Mouse (Mus musculus): ENCODE results near the gene Rom1. TPM values are rescaled to one million over a fixed set of nuclear protein-coding genes. Genes with fewer than 3 reads are reported as not detected.

Rom1 gene
- 2.1 and 2.3 TPM in 2 replicates for polyA plus RNA-seq (2012; rRNA removed)

DNA sequence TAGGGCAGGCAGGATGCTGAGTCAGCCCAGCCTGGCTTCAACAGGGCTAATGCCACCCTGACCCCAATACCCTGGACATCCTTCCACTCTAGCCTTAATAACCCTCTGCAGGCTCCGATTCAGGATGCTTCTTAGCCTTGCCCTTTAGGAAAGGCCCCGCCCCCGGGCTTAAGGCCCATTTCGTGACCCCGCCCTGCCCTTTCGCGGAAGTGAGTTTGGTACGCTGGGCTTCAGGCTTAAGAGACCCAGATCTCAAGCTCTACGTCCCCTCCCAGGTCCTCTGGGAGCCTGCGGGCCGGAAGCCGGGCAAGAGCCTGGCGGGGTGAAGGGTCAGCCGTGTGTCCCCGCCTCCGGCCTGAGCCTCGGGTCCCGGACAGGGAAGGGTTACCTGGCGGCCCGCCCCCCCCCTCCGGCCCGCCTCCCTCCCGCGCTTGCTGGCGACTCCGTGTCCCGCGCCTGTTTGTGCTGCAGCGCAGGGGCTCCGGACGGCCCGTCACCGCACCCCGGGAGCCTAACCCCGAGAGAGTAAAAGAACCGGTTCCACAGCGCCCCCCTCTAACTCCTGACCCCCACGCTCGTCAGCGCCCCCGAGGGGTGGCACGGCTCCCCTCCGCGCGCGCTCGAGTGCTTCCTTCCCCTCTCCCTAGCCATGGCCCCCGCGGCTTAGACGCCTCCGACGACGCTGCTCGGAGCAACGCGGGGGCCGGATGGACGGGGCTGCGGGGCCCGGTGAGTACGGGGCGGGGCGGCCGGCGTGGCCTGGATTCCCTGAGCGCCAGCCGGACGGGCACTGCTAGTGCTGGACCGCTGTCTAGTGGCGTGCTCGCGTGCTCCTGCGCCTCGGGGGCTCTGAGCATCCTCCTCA, at the start of gene Rom1, which contains the start of gene Eml3:
Gene Rom1 (minus strand): TSS at position 133 of the 865 bp plus-strand sequence.
Gene Eml3 (plus strand): TSS at position 329 of the 865 bp plus-strand sequence.

DNA sequence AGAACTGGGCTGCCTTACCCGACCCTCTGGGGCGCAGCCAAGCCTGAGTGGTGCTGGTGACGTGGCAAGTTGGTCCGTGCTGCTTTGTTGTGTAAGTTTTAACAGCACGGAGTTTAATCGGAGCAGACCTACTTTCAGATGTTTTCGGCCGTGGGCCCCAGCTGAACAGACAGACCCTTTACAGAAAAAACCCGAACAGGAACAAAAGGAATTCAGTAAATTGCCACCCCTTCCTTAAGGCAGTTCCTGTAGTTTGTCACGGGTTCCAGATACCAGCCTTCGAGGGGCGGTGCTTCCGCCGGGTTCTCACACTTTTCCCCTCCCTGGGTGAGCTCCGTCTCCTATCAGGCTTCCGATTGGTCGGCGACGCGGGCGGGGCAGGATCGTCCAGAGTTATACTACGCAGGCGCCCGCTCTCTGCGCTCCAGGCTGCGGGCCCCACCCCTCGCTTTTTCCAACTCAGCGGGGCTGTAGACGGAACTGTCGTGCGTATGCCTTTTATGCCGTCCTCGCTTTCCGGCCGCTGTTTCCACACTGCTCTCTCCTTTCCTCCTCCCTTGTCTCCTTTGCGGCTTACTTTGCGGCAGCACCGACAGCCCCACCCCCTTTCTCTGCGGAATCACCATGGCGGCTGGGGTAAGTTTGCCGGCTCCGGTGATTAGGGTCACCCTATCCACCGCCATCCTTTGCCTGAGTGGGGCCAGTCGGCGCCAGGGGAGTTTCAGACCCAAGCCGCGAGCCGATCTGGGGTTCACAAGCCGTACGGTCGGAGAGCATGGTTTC, 37.6 kb upstream of the Rom1 start, which contains the start of gene Eef1g:
Gene Eef1g (plus strand): TSS at position 452 of the 783 bp plus-strand sequence.

DNA sequence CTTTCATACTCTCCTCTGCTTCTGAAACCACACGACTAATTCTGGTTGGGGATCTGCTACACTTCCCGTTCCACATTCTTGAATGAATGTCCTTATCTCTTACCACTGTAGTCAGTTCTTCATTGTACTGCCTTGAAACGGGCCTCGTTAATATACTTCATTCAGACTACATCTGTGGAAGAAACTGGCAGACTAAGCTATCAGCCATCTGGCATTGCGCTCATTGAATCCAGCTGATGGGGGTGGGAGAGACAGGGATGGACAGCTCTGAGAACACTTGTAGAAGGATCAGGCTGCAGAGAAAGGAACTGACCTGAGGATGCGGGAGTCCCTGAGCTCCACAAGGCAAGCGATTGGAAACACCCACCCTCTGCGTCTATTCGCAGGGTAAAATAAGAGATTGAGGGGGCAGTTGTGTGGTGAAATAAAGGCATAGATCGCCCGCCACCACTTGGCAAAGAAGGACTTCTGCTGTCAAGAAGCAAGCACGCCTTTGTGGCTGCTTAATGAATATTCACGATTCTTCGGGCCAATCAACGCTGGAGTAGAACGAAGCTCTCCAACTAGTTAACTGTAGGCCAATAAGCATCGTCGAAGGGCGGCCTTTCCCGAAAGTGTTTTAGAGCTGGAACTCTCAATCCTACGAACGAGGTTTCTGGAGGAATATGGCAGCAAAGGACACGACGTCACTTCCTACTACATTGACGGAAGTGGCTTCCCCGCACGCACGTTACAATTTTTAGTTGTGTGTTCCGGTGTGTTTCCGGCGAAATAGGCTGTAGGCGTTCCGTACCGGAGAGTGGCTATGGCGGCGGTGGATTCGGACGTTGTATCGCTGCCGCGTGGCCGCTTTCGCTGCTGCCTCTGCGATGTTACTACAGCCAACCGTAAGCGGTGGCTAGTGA, 24.2 kb upstream of the Rom1 start, which contains the start of gene Tut1:
Gene Tut1 (plus strand): TSS at position 713 of the 905 bp plus-strand sequence.

DNA sequence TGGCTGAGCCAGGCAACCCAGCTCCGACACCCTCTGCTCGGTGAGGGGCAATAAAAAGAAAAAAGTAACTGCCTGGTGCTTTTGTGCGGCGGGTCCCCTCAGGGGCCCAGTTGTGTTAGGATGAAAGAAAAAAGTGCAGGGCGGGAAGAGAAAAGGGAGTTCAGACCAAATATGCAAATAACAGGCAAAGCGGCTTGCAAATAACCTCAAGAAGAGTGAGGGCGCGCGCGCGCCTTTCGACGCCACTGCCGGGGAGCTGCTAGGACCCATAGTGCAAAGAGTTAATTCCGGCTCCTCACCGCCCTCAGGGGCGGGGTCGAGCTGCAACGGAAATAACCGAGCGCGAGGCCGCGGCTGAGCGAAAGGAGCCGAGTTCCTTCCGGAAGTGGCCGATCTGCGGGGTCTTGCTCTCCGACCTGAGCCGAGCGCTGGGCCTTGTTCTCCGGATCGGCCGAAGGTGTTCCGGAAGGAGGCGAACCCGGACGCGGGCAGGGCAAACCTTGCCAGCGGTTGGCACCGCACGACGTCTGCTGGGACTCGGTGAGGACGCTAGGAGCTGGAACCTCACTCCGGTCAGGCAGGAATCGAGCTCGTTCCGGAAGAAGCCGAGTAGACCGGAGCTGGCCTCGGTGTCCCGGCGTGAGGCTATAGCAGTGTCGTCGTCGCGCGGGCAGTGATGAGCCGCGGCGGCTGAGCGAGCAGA, 12.5 kb upstream of the Rom1 start, which contains the start of gene Mta2:
Gene Mta2 (plus strand): TSS at position 361 of the 703 bp plus-strand sequence.

DNA sequence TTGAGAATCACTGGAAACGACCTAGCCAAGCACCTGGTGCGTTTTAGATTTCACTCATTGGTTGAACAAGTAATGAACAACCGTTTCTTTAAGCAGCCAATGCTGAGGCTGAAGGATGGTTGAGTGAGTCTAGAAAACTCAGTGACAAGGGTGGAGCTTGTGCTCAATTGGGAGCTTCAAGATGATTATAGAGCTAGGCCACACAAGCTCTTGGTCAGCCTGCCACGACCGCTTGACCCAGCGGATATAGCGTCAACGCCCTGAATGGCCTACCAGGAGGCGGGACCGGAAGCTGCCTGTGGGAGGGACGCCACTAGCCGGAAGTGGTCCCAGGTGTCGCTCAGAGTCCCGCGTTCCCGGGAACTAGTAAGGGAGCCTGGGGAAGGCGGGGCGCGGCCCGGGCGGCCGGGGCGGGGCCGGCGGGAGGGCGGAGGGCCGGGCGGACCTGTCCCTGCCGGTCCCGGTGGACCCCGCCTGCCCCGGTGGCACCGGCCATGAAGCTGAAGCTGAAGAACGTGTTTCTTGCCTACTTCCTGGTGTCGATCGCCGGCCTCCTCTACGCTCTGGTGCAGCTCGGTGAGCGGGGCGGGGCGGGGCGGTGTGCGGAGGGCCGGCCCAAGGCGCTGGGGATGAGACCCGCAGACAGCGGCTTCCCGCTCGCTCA, 9.0 kb downstream of the Rom1 start, which contains the start of gene B3gat3:
Gene B3gat3 (plus strand): TSS at position 302 of the 664 bp plus-strand sequence.

DNA sequence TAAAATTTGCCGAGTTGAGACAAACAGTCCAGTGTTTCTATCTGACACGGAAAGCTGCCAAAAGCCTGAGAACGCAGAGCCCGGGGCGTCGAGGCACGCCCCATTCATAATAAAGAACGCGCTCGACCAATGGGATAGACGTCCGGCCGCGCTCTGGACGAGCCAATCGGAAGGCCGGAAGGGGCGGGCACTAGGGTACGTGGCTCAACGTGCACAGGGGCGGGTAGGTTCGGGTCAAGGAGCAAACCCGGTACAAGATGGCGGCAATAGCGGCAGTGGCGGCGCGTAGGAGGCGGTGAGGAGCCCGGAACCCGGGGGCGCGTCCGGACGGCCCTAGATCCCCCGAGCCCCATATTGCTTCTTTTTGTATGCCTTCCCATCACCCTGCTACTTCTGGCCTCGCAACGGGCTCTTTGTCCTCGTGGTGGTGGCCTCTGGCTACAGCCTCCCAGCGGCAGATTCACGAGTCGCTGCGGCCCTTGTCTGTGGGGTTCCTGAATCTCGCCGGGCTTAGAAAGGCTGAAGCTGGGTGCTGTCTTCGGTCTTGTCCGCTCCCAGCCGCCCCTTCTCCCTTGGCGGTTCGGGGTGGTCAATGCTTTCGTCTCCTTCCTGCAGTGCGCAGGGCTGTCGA, 31.2 kb downstream of the Rom1 start, which contains the start of gene Ganab:
Gene Ganab (plus strand): TSS at position 207 of the 631 bp plus-strand sequence.

DNA sequence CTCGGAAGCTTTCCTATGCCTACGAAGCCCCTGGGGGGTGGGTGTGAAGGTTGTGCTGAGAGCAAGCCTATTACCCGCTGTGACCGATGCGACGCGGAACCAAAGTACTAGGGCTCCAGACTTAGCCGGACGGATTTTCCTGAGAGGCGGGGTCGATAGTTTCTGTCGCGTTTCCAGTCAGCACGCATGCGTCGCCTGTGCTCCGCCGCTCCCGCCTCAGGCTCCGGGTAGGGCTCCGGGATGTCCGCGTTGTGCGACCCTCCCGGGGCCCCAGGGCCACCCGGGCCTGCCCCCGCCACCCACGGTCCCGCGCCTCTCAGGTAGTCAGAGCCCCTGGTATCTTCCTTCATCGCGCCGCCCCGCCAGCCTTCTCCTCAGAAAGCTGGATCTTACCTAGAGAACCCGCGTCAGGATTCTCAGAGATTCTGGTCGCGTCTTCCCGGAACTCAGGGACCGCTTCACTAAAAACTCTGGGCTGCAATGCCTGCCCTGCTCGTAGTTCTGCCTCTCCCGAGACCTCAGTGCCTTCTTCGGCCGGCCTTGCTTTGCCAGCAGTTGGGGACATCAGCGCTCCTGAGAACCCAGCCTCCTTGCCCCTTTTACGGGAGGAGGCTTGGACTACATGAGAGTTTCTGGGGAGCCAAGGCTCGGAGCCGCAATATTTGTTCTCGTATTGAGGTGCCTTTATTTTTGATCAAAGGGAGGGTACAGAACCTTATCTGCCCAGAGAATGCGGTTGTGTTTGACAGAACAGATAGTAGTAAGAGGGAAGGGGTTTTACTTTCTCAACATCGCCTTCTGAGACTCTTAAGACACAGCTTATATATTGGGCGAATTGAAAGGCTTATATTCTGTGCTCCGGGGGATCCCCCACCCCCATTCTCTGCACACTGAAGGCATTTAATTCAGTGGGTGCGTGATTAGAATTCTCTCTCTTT, 36.1 kb downstream of the Rom1 start, which contains the start of gene Ints5:
Gene Ints5 (plus strand): TSS at position 177 of the 938 bp plus-strand sequence.

DNA sequence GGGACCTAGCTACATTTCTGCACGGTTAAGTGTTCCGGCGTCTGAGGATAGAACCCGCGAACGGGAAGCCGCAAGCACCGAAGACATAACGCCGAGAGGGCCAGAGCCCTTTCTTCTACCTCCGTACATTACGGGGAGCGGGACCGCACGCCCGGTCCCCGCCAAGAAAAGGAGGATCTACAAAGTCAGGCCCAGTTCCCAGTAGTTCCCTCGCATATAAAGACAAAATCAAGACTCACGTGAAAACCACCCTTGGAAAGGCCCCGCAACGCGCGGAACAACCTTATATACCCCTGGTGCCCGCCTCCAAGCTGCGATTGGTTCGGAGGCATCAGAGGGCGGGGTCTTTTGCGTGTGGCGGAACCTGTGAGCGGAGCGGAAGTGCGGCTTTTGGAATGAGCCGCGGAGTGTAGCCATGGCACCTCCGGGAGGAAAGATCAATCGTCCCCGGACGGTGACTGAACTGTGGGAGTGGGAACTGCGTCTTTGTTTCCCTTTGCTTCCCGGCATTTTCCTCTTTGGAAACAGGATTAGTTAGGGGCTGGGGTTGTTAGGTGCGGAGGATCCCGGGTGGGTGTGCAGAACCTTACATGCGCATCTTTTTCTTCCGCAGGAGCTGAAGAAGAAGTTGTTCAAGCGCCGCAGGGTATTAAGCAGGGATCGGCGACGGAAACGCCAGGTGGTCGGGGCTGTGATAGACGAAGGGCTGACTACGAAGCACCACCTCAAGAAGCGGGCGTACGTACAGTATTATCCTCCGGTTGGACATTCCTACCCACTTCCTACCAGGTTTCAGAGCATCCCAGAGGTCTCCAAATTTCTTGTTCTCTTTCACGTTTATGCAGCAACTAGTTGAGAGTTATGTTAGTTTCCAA, 40.4 kb downstream of the Rom1 start, which contains the start of the genes 1810009A15Rik and Gm49416:
Gene 1810009A15Rik (plus strand): TSS at position 343 of the 875 bp plus-strand sequence.
Gene Gm49416 (plus strand): TSS at position 416 of the 875 bp plus-strand sequence.

DNA sequence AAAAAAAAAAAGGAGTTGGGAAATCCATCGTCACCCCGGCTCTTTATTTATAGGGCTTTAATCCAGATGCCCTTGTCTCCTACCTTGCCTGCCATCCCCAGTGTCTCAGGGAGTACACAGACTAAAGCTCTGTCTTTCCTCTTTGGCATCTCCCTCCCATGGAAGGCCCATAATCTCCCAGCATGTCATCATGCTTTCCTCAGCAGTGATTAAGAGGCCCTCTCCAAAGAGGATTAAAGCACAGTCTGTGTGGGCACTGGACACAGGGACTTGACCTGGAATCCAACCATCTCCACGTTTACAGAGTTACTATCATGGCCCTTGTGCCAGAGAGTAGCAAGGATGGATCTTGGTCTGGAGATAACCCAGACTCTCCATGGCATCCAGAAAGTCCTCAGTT, 45.5 kb downstream of the Rom1 start, which contains the start of the genes Lbhd1 and Gm49403:
Gene Lbhd1 (plus strand): TSS at position 117 of the 400 bp plus-strand sequence.
Gene Gm49403 (plus strand): TSS at position 315 of the 400 bp plus-strand sequence.

DNA sequence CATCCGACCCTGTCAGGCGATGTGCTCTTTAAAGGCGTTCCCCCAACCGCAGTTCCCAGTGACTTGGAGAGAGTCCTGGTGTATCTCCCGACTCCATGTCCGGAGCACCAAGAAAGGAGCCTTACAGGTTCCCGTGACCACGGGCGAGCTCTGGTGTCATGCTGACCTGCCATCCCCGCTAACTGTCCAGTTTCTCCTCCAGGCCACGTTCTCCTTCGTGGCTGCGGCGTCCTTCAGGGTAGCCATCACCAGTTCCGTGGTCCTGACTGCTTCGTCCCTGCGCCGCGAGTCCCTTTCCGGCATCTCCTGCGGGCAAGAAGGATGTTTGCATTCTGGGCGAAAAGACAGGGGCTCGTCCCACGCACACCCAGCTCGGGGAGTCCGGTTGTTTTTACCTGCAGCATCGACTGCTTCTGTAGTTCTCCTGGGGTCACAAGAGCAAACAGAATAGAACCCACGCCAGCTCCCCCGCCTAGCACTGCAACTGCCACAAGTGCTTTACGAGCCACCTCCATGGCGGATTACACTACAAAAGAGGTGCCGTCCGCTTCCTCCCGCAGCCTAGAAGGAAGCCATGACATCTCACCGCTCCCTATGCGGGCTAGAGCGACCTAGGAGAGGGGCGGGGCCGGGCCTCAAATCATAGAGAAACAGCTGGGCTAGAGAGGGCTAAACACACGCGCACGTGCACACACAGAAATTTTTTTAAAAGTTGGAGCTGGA, 48.7 kb downstream of the Rom1 start, which contains the start of gene Uqcc3:
Gene Uqcc3 (minus strand): TSS at position 613 of the 723 bp plus-strand sequence.

Other genes starting within 250 kb of the Rom1 start
- 156 and 158 TPM in 2 replicates for gene Slc3a2, start 206.0 kb downstream of the Rom1 start, polyA plus RNA-seq (2012; rRNA removed)
- gene Wdr74, start 193.5 kb downstream of the Rom1 start, polyA plus RNA-seq (2012; rRNA removed) = 64.1 and 65.4 TPM in 2 replicates
- 2.1 and 2.2 TPM in 2 replicates for gene 1700092M07Rik, start 188.6 kb downstream of the Rom1 start, polyA plus RNA-seq (2012; rRNA removed)
- gene Stx5a, start 187.9 kb downstream of the Rom1 start, polyA plus RNA-seq (2012; rRNA removed) = 115 and 123 TPM in 2 replicates
- 174 and 185 TPM in 2 replicates for gene Nxf1, start 172.3 kb downstream of the Rom1 start, polyA plus RNA-seq (2012; rRNA removed)
- 207 and 209 TPM in 2 replicates for gene Tmem223, start 158.4 kb downstream of the Rom1 start, polyA plus RNA-seq (2012; rRNA removed)
- gene Tmem179b, start 154.9 kb downstream of the Rom1 start, polyA plus RNA-seq (2012; rRNA removed) = 21.0 and 23.1 TPM in 2 replicates
- 25.5 and 26.5 TPM in 2 replicates for gene Taf6l, start 142.9 kb downstream of the Rom1 start, polyA plus RNA-seq (2012; rRNA removed)
- gene Polr2g, start 130.8 kb downstream of the Rom1 start, polyA plus RNA-seq (2012; rRNA removed) = 155 TPM in 2 replicates
- 6.4 and 6.6 TPM in 2 replicates for gene Zbtb3, start 126.8 kb downstream of the Rom1 start, polyA plus RNA-seq (2012; rRNA removed)
- 51.9 and 52.3 TPM in 2 replicates for gene Ttc9c, start 110.0 kb downstream of the Rom1 start, polyA plus RNA-seq (2012; rRNA removed)
- gene Hnrnpul2, start 109.3 kb downstream of the Rom1 start, polyA plus RNA-seq (2012; rRNA removed) = 80.3 and 80.6 TPM in 2 replicates
- gene AC129217.1, start 99.6 kb downstream of the Rom1 start, polyA plus RNA-seq (2012; rRNA removed) = 0.58 TPM in 1 of 2 replicates, not detected in the other
- 100 and 106 TPM in 2 replicates for gene Bscl2, start 91.9 kb downstream of the Rom1 start, polyA plus RNA-seq (2012; rRNA removed)
- gene Gng3, start 90.2 kb downstream of the Rom1 start, polyA plus RNA-seq (2012; rRNA removed) = 313 and 316 TPM in 2 replicates
- 1.2 and 1.4 TPM in 2 replicates for gene Lrrn4cl, start 78.6 kb downstream of the Rom1 start, polyA plus RNA-seq (2012; rRNA removed)
- gene Ubxn1, start 57.9 kb downstream of the Rom1 start, polyA plus RNA-seq (2012; rRNA removed) = 128 and 129 TPM in 2 replicates
- gene Uqcc3, start 48.4 kb downstream of the Rom1 start, polyA plus RNA-seq (2012; rRNA removed) = 54.5 and 56.5 TPM in 2 replicates
- 4.0 and 5.1 TPM in 2 replicates for gene Lbhd1, start 45.6 kb downstream of the Rom1 start, polyA plus RNA-seq (2012; rRNA removed)
- not detected in 2 replicates for gene Gm49403, start 45.4 kb downstream of the Rom1 start, polyA plus RNA-seq (2012; rRNA removed)
- gene 1810009A15Rik, start 40.5 kb downstream of the Rom1 start, polyA plus RNA-seq (2012; rRNA removed) = 44.6 and 52.3 TPM in 2 replicates
- 0.23 and 0.32 TPM in 2 replicates for gene Gm49416, start 40.4 kb downstream of the Rom1 start, polyA plus RNA-seq (2012; rRNA removed)
- 20.6 and 22.9 TPM in 2 replicates for gene Ints5, start 36.4 kb downstream of the Rom1 start, polyA plus RNA-seq (2012; rRNA removed)
- gene Ganab, start 31.3 kb downstream of the Rom1 start, polyA plus RNA-seq (2012; rRNA removed) = 125 and 128 TPM in 2 replicates
- 131 and 145 TPM in 2 replicates for gene B3gat3, start 9.0 kb downstream of the Rom1 start, polyA plus RNA-seq (2012; rRNA removed)
- gene Eml3, start 196 bp upstream of the Rom1 start, polyA plus RNA-seq (2012; rRNA removed) = 11.1 and 13.1 TPM in 2 replicates
- 36.2 and 38.4 TPM in 2 replicates for gene Mta2, start 12.5 kb upstream of the Rom1 start, polyA plus RNA-seq (2012; rRNA removed)
- 22.9 TPM in 2 replicates for gene Tut1, start 24.5 kb upstream of the Rom1 start, polyA plus RNA-seq (2012; rRNA removed)
- gene Eef1g, start 37.7 kb upstream of the Rom1 start, polyA plus RNA-seq (2012; rRNA removed) = 385 and 395 TPM in 2 replicates
- 4.7 TPM in 2 replicates for gene Ahnak, start 59.9 kb upstream of the Rom1 start, polyA plus RNA-seq (2012; rRNA removed)
- gene Scgb1a1, start 158.6 kb upstream of the Rom1 start, polyA plus RNA-seq (2012; rRNA removed) = 1.1 TPM in 1 of 2 replicates, not detected in the other
- gene Asrgl1, start 206.3 kb upstream of the Rom1 start, polyA plus RNA-seq (2012; rRNA removed) = 15.8 and 16.8 TPM in 2 replicates